Mouse (Mus musculus): ENCODE results near the gene Map4k3.

DNA sequence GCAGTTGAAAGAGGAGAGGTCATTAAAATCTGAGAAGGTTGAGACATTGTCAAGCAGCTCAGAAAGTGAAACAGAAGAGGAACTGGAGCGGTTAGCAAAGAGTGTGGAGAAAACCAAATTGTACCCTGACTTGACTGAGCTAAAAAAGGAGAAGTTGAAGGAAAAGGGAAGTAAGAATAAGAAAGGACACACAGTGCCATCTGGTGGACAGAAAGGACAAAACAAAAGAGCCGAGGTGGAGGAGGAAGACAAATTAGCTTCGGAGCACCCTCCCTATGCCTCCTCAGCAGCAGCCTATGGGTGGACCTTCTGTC is 163.7 kb downstream of the Map4k3 start:
- peak; percentile 54; the same call in 1 of the 2 replicates for TF ChIP-seq POLR2A (IDR thresholded peaks at IDR 0.05; ENCODE audit: borderline replicate concordance, control insufficient read depth, low read depth, low read length)
- peak; percentile 41; the same call in 1 of the 2 replicates for TF ChIP-seq CTCF (IDR thresholded peaks at IDR 0.05; ENCODE audit: control insufficient read depth, insufficient read depth, low read length)

Measured in bone marrow, adult 2 months (tissue).